Mouse (Mus musculus) hindbrain, embryonic 11.5 days (tissue): Measurements from ENCODE around the gene Acbd6. TPM values are rescaled to one million over a fixed set of nuclear protein-coding genes. Genes with fewer than 3 reads are reported as not detected.
A peak's percentile ranks its signal among the peaks of the same experiment; 100 is the strongest.

Experiments
- ATAC-seq: fragments of 200-750 bp; cut with Nextera tagmentation; 2 replicates; pipeline ENCODE4 v1.8.0; 2017; ENCODE audit warnings: mild to moderate bottlenecking, moderate TSS enrichment, moderate library complexity; ENCODE audit not compliant: low FRiP score
- DNase-seq: peaks from one replicate; pipeline ENCODE4 v3.0.0-alpha.2; 2015; ENCODE audit warnings: low spot score
- H3K27ac ChIP-seq: fragments of 300-500 bp; sonication (generic); 2 replicates; pipeline ENCODE4 v1.5.1; 2014; ENCODE audit warnings: mild to moderate bottlenecking, low read depth, low read length
- H3K27me3 ChIP-seq: fragments of 300-500 bp; sonication (generic); 2 replicates; pipeline ENCODE4 v1.6.1; 2014; ENCODE audit warnings: mild to moderate bottlenecking, low read length, moderate library complexity, mixed read lengths; ENCODE audit not compliant: control insufficient read depth, insufficient read depth
- H3K36me3 ChIP-seq: fragments of 300-500 bp; sonication (generic); 2 replicates; pipeline ENCODE4 v1.6.1; 2014; ENCODE audit warnings: mild to moderate bottlenecking, low read length, moderate library complexity, mixed read lengths; ENCODE audit not compliant: control insufficient read depth, insufficient read depth
- H3K4me1 ChIP-seq: fragments of 300-500 bp; sonication (generic); replicated peaks from 2 replicates; pipeline ENCODE4 v1.6.1; 2014; ENCODE audit warnings: low read length, mixed read lengths; ENCODE audit not compliant: control insufficient read depth, insufficient read depth
- H3K4me2 ChIP-seq: fragments of 300-500 bp; sonication (generic); replicated peaks from 2 replicates; pipeline ENCODE4 v1.6.1; 2014; ENCODE audit warnings: mild to moderate bottlenecking, low read depth, low read length
- H3K4me3 ChIP-seq: fragments of 300-500 bp; sonication (generic); 2 replicates; pipeline ENCODE4 v1.5.1; 2014; ENCODE audit warnings: low read depth, low read length
- H3K9ac ChIP-seq: fragments of 300-500 bp; sonication (generic); 2 replicates; pipeline ENCODE4 v1.6.1; 2014; ENCODE audit warnings: low read depth, low read length
- H3K9me3 ChIP-seq: fragments of 300-500 bp; sonication (generic); 2 replicates; pipeline ENCODE4 v1.6.1; 2016; ENCODE audit warnings: low read length; ENCODE audit not compliant: control insufficient read depth
- WGBS: fragments of 180-500 bp; shearing (Covaris S2); extraction: QIAGEN DNeasy Blood & Tissue Kit; methylation state at CpG from one replicate; pipeline ENCODE4 v1.1.7; 2014; 5-methylcytosine and 5-hydroxymethylcytosine counted together
- polyA plus RNA-seq: library from polyadenylated mRNA; unstranded; fragments of >200 nt; fragmentation: Nextera tagmentation; extraction: Ambion mirVana; gene quantifications from 2 replicates; pipeline ENCODE4 v1.2.1, GENCODE M21; 2014

Acbd6 gene
- 70.9 and 79.9 TPM in 2 replicates for polyA plus RNA-seq

DNA sequence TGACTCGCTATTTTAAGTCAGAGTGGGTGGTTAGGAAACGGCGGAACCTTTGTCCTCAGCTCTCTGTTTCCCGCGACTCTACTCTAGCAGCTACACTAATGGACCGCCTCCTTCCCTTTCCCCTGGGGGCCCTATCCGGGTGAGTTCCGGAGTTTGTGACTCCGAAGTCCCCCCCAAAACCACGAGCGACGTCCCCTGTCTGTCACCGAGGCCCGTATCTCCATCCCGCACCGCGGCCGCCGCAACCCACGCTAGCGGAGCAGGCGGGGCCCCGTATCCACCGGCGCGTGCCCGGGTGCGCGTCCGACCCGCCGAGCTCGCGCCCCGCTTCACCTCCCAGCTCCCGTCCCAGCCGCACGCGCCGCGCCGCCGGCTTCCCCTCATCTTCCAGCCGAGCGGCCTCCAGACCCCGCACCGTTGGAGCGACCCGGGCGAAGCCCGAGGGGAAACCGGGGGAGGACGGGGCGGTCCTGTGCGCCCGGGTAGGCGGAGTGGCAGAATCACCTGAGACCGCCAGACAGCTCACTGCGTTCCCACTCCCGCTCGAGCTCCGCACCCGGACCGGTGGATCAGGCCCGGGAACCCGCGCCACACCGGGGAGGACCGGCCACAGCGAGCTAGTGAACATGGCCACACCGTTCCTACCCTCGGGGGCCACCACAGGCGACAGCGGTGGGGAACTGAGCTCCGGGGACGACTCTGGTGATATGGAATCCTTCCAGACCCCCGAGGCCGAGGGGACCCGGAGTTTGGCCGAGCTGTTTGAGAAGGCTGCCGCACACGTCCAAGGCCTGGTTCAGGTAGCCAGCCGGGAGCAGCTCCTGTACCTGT is at the start of gene Acbd6:
Acbd6 (plus strand) TSS at position 109 of the 831 bp plus-strand sequence.
- Histone ChIP-seq H3K4me2 (peak within 1 kb of the TSS; percentile 87), H3K27ac (peak within 1 kb of the TSS; percentile 67), H3K4me1 (no peaks in the 10 kb centered on the region), H3K9me3 (no peaks in the 10 kb centered on the region), H3K9ac (peak within 1 kb of the TSS; percentile 90), H3K27me3 (no peaks in the 10 kb centered on the region), H3K36me3 (no peaks in the 10 kb centered on the region), H3K4me3 (peak within 1 kb of the TSS; percentile 88)
- peak; percentile 93 for ATAC-seq
- DNase-seq: peak; percentile 85
- under 1% methylated on average over 83 of the region's 83 CpGs for WGBS

- WGBS: 77% methylated on average over 10 of the region's 10 CpGs
- no peaks in the 10 kb centered on the region for H3K36me3 ChIP-seq
- H3K9me3 ChIP-seq: no peaks in the 10 kb centered on the region
- ATAC-seq (no peak), DNase-seq (no peak)
- no peak overlapping the region for H3K27ac ChIP-seq
- no peaks in the 10 kb centered on the region for H3K27me3 ChIP-seq
- H3K4me3 ChIP-seq: no peak overlapping the region
- no peak overlapping the region for H3K4me2 ChIP-seq
- no peaks in the 10 kb centered on the region for H3K4me1 ChIP-seq
- no peak overlapping the region for H3K9ac ChIP-seq
Measured at GRCm38 (mm10) chr1:155510263-155510662, 47.7 kb upstream of the Acbd6 start.

DNA sequence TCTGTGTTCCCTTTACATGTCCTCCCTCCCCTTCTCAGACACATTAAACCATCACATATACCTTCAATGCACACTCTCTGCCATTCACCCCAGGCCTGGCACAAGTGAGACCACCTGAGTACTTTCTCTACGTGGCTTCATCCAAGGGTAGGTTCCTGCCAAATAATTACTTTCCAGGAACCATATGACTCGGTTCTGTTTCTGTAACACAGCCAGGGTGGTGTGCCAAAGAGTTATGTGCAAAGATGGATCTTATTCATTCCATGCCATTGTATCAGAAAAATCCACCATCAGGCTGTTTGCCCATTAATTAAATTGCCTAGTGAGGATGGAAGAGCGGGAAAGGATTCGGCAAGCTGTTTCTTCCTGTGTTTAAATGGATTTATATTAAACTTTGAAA is 42.1 kb upstream of the Acbd6 start:
- Histone ChIP-seq H3K4me2 (no peak overlapping the region), H3K36me3 (no peaks in the 10 kb centered on the region), H3K4me1 (no peaks in the 10 kb centered on the region), H3K4me3 (no peak overlapping the region), H3K27me3 (no peaks in the 10 kb centered on the region), H3K27ac (no peak overlapping the region), H3K9me3 (0 out of 2 replicates have a peak, but pooled peaks cover 3% of the 10 kb centered on the region), H3K9ac (no peak overlapping the region)
- WGBS: 92% methylated on average over 4 of the region's 4 CpGs
- ATAC-seq: no peak
- no peak for DNase-seq

- Histone ChIP-seq H3K4me1 (no peaks in the 10 kb centered on the region), H3K9me3 (0 out of 2 replicates have a peak, but pooled peaks cover 3% of the 10 kb centered on the region), H3K27ac (no peak overlapping the region), H3K4me3 (no peak overlapping the region), H3K9ac (no peak overlapping the region), H3K36me3 (no peaks in the 10 kb centered on the region), H3K4me2 (no peak overlapping the region), H3K27me3 (no peaks in the 10 kb centered on the region)
- no peak for ATAC-seq
- WGBS: 50% methylated on average over 6 of the region's 7 CpGs
- DNase-seq: peak; percentile 74
Measured at GRCm38 (mm10) chr1:155516594-155516993, 41.3 kb upstream of the Acbd6 start.

- no peak overlapping the region for H3K4me2 ChIP-seq
- ATAC-seq (no peak), DNase-seq (no peak)
- H3K27ac ChIP-seq: no peak overlapping the region
- 0 out of 2 replicates have a peak, but pooled peaks cover 3% of the 10 kb centered on the region for H3K9me3 ChIP-seq
- H3K4me1 ChIP-seq: no peaks in the 10 kb centered on the region
- H3K9ac ChIP-seq: no peak overlapping the region
- no peaks in the 10 kb centered on the region for H3K27me3 ChIP-seq
- H3K36me3 ChIP-seq: no peaks in the 10 kb centered on the region
- H3K4me3 ChIP-seq: no peak overlapping the region
- 49% methylated on average over 5 of the region's 5 CpGs for WGBS
Measured at GRCm38 (mm10) chr1:155517060-155517459, 40.9 kb upstream of the Acbd6 start.

DNA sequence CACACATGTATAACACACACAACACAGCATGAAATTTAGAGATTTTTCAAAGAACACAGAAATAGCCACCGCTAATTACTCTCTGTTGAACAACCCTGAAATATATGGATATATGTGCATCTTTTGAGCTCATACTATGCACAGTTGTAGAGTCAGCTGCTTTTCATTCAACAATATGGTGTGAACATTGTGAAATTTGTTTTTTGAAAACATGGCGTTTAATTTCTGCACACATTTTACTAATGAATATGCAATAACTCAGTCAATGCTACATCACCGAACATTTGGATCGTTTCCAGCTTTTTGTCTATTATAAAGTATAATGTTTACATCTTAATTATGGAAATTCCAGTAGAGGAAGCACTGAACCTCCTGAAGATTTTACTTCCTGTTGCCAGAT is 37.6 kb upstream of the Acbd6 start:
- H3K36me3 ChIP-seq: no peaks in the 10 kb centered on the region
- H3K4me3 ChIP-seq: no peak overlapping the region
- ATAC-seq (no peak), DNase-seq (no peak)
- H3K27ac ChIP-seq: no peak overlapping the region
- no peaks in the 10 kb centered on the region for H3K4me1 ChIP-seq
- no peaks in the 10 kb centered on the region for H3K27me3 ChIP-seq
- 92% methylated on average over 4 of the region's 4 CpGs for whole genome bisulfite sequencing
- 0 out of 2 replicates have a peak, but pooled peaks cover 3% of the 10 kb centered on the region for H3K9me3 ChIP-seq
- H3K4me2 ChIP-seq: no peak overlapping the region
- no peak overlapping the region for H3K9ac ChIP-seq

DNA sequence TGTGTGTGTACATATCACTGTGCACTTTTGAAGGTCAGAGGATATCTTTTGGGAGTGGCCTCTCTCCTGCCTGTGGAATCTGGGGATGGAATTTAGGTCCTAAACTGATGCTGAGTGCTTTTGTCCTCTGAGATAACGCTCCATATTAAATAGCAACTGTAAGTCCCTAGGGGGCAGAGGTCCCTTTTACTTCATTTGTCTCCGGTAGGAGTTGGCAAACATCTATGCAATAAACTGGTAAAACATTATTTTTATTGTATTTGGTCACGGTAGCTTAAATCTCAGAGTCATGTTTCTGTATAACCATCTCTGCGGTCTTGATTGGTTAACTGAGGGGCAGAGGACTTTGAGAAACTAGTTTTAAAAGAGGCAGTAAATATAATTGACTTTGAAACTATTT is 35.4 kb upstream of the Acbd6 start:
- DNase-seq: no peak
- Histone ChIP-seq H3K9me3 (0 out of 2 replicates have a peak, but pooled peaks cover 3% of the 10 kb centered on the region), H3K27me3 (no peaks in the 10 kb centered on the region), H3K27ac (no peak overlapping the region), H3K4me3 (no peak overlapping the region), H3K36me3 (no peaks in the 10 kb centered on the region), H3K4me2 (no peak overlapping the region), H3K9ac (no peak overlapping the region), H3K4me1 (peaks cover 1% of the 10 kb centered on the region; the same call in 1 of the 2 replicates)
- ATAC-seq: no peak
- 88% methylated on average over 4 of the region's 4 CpGs for WGBS

DNA sequence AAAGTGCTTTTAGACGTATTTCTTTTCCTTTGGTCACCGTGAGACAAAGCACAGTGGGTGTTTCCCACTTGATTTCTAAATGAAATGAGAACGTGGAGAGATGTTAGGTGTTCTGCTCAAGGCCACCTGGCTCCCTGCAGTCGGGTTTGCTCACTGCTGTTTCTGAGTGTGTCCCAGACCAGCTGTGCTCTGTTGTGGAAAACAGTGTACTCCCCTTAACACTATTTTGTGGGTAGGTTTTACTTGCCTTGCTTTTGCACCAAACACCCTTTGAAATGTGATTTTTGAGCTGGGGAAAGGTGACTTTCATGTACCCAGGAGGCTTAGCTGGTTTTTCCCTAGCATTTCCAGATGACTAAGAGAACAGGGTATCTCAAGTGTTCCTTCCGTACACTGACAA is 31.7 kb upstream of the Acbd6 start:
- Histone ChIP-seq H3K9me3 (no peaks in the 10 kb centered on the region), H3K27me3 (no peaks in the 10 kb centered on the region; the same call in 1 of the 2 replicates), H3K27ac (no peak overlapping the region), H3K9ac (no peak overlapping the region), H3K4me1 (peaks cover 9% of the 10 kb centered on the region), H3K4me3 (no peak overlapping the region), H3K36me3 (no peaks in the 10 kb centered on the region), H3K4me2 (no peak overlapping the region)
- 63% methylated on average over 5 of the region's 5 CpGs for WGBS
- DNase-seq: no peak
- ATAC-seq: no peak
